Mouse (Mus musculus): Measurements from ENCODE around the gene Fbll1.

Gene Fbll1

GRCm38 (mm10) chr11:35750578-35750977, 48.1 kb downstream of the Fbll1 start:
- in situ Hi-C loops (cut with MboI; ENCODE audit: low pct_unique_long_range_greater_than_20kb in 1 of 2, low sequenced_read_pairs in 2 of 2, unreplicated experiment in 1 of 2): no loop called here
